Mouse (Mus musculus) Patski (cell line): ENCODE data around the gene Tlk1. TPM values are rescaled to one million over a fixed set of nuclear protein-coding genes. Genes with fewer than 3 reads are reported as not detected.

Experiments
- ATAC-seq: fragments of 100-300 bp; one replicate; pipeline ENCODE4 v1.8.0; 2021
- CTCF ChIA-PET: fragments of 350-600 bp; sonication (Branson Sonifier 250); formaldehyde crosslinking; loops from one replicate; lab custom pipeline; 2022; ENCODE audit warnings: inconsistent platforms; lab: Charles Lee
- POLR2A ChIA-PET: fragments of 350-600 bp; sonication (Branson Sonifier 250); formaldehyde crosslinking; loops from one replicate; lab custom pipeline; 2022; ENCODE audit warnings: antibody characterized with exemption, inconsistent platforms; lab: Charles Lee
- DNase-seq: peaks from one replicate; pipeline ENCODE4 v3.0.0-alpha.2; 2011; ENCODE audit warnings: low read depth, low spot score
- H3K27me3 ChIP-seq: fragments of 371-371 bp; one replicate; pipeline ENCODE4 v1.5.1; 2021
- CTCF ChIP-seq: fragments of 100-300 bp; IDR thresholded peaks from one replicate; pipeline ENCODE4 v1.5.1; 2021
- in situ Hi-C: fragments of 300-500 bp; cut with MboI; formaldehyde crosslinking; loops from 3 replicates; pipeline ENCODE4 v1.11.1; 2018; ENCODE audit warnings: low pct_unique_long_range_greater_than_20kb, mixed read lengths
- polyA plus RNA-seq: library from polyadenylated mRNA; unstranded; gene quantifications from one replicate; pipeline ENCODE4 v1.2.3, GENCODE M21; 2021

The Tlk1 gene
- polyA plus RNA-seq, 1 experiment from 2014 or later = 65.1 TPM

- ATAC-seq = no peak
- CTCF ChIA-PET = interaction anchor here (0.6 to 2.8 kb wide), 3 partner anchors 10 to 19 kb away, joined by 3 to 11 read pairs (median 3); no protein-coding TSS in a partner anchor
- H3K27me3 ChIP-seq = no peaks in the 10 kb centered on the region
- in situ Hi-C loops = loop anchor here (5.0 kb wide), 1 partner anchor 101 kb away; no protein-coding TSS in a partner anchor
- TF ChIP-seq CTCF = peak; percentile 57
- POLR2A ChIA-PET = no interaction called here
- no peak for DNase-seq
Measured at GRCm38 (mm10) chr2:70663764-70664163, 161.8 kb downstream of the Tlk1 start.

Other genes with a start within 250 kb of the Tlk1 start
- gene Gorasp2, start 164.2 kb downstream of the Tlk1 start, polyA plus RNA-seq = 121 TPM
- gene Gm26558, start 163.6 kb downstream of the Tlk1 start, polyA plus RNA-seq = 2.0 TPM
- 11.1 TPM for gene Dcaf17, start 229.6 kb upstream of the Tlk1 start, polyA plus RNA-seq
- gene Mettl8, start 229.9 kb upstream of the Tlk1 start, polyA plus RNA-seq = 12.6 TPM